Mouse (Mus musculus) activated CD4-positive, CD25-positive, alpha-beta regulatory T cell, adult 4 months (primary cell): ENCODE data around the gene Rassf6. TPM values are rescaled to one million over a fixed set of nuclear protein-coding genes. Genes with fewer than 3 reads are reported as not detected.

Experiments
- ATAC-seq: one replicate; pipeline ENCODE4 v1.8.0; 2017
- polyA plus RNA-seq, 2 experiments: library from polyadenylated mRNA; unstranded; fragments of 100-300 nt; shearing (Covaris generic); gene quantifications; one replicate each; pipeline ENCODE4 v1.2.1; 2017

Gene Rassf6
- polyA plus RNA-seq, 2 experiments from 2014 or later = 0.91 to 1.1 TPM

DNA sequence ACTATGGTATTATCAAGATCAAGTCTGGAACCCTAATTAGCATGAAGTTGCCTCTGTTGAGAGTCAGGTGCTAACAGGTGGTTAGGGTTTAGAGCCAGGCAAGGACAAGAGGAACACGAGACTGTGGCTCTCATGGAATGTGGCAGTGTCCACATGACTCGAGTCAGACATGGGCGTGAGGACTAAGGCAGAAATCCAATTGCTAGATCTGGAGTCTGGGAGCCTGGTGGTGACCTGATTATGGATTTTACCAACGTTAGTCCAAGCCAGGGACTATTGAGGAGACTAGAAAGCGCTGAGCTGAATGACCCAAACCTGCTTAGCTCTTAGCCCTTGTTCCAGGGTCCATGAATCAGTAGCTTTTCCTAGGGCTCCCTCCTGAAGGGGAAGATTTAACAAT is 72.7 kb downstream of the Rassf6 start:
- no peak for ATAC-seq

DNA sequence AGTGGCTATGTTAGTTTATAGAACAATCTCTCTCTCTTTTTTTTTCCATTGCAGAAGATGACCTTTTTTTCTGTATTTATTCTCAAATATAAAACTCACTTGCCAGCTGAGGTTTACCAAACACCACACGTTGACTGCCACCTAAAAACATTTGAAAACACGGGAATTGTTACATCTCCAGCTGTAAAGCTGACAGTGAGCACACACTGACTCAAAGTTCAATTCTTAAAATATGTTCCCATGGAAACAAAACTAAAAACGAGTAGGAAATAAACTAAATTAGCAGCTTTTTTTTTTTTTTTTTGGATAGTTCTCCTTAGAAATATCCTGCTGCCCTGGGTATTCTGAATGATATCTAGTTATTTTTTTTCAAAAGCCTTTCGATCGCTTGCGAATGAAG is 75.3 kb downstream of the Rassf6 start:
- ATAC-seq = no peak

DNA sequence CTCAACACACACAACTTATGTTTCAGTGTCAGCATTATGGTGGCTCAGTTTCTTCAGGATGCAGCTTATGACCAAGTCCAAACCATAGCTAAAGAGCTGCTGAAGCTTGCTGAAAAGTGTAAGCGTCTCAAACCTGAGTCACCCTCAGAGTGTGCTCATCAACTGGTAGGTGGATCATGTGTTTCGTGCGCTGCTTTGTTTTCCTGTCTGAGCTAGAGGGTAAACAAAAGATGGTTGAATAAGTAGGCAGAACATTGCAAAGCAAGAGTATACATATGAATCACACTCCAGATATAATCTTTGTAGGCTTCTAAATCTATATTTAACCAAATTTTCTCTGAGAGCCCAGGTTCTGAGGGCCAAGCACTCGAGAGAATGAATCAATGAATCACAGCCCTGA is 76.3 kb downstream of the Rassf6 start:
- ATAC-seq = no peak

DNA sequence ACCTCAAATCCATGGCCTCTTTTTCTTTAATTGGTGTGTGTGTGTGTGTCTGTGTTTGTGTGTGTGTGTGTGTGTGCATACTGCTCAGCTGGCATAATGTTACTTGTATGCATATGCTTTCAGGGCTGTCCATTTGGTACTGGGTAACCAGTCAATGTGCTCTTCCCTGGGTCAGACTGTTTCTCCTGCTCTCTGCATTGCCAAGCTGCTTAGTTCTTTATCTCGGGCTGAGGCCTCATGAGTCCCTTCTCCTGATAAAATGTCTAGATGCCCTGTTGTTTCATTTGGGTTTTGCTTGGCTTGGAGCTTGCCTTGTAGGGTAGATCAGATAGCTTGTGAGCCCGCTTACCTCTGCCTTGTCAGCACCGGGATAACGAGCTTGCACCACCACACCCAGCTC is 77.6 kb downstream of the Rassf6 start:
- ATAC-seq = no peak

DNA sequence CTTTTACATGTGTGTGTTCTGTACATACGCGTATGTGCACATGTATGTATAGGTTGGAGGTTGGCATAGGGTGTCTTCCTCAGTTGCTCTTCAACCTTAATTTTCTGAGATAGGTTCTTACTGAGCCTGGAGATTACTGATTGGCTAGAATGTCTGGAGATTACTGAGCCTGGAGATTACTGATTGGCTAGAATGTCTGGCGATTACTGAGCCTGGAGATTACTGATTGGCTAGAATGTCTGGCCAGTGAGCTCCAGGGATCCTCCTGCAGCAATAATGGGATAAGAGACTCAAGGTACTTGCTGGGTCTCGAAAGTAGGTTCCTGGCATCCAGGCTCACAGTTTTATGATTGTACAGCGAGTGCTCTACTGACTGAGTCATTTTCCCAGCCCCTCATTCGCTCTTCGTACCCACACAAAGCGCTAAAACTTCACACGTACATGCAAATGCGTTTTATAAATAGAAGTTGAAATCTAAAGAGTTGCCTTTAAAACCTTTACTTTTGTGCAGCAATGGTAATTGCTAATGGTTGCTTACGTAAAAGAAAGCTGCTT is 78.7 kb downstream of the Rassf6 start:
- no peak for ATAC-seq

DNA sequence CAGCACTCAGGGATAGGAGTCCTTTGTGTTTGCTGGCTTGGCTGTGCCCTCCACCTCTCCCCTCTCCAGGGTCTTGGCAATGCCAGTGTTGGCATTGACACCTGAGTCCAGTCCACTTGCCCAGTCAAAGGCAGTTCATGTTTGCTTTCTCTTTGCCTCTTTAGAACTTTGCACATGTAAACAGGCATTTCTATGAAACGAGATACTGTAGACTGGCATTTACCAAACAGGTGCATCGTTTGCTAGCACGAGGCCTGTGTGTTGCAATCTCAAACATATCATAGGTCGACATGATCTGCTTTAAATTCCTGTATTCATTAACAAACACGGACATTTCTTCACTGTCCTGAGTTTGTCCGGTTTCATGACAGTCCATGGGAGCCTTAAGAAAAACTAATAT is 79.7 kb downstream of the Rassf6 start, which contains the start of gene 5830473C10Rik:
5830473C10Rik (plus strand) TSS at position 365 of the 400 bp plus-strand sequence.
- ATAC-seq = no peak

DNA sequence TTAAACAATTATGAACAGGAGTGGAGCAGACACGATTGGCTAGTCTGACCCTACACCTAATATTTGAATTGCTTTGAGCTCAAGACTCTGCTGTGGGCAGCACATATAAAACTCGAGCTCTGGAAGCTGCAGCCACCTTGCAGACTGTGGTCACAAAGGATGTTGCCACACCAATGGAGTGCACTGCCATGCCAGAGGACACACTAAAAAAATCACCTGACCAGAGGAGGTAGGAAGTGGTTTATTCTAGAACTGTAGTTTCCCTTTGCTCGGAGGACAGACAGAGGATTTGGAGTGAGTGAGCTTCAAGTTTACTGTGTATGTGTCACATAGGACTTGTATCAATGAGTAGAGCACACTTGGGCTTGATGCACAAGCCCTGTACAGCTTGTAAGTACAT is 84.4 kb downstream of the Rassf6 start:
- no peak for ATAC-seq

Other genes with a start within 250 kb of the Rassf6 start
- gene Alb, start 179.8 kb downstream of the Rassf6 start, polyA plus RNA-seq = not detected
- gene Afp, start 149.9 kb downstream of the Rassf6 start, polyA plus RNA-seq = 1 to 10 TPM; 2.8 to 3.2 TPM
- gene Afm, start 121.7 kb downstream of the Rassf6 start, polyA plus RNA-seq = under 1 TPM in 1 of 2 experiments, not detected in 1; 0.21 TPM
- not detected for gene 5830473C10Rik, start 79.5 kb downstream of the Rassf6 start, polyA plus RNA-seq
- not detected for gene Cxcl5, start 118.7 kb upstream of the Rassf6 start, polyA plus RNA-seq
- not detected for gene Ppbp, start 127.9 kb upstream of the Rassf6 start, polyA plus RNA-seq
- not detected for gene Pf4, start 131.8 kb upstream of the Rassf6 start, polyA plus RNA-seq
- not detected for gene Cxcl3, start 145.4 kb upstream of the Rassf6 start, polyA plus RNA-seq
- not detected for gene Cxcl15, start 153.9 kb upstream of the Rassf6 start, polyA plus RNA-seq